8 mouse cellular contexts compared by ENCODE assay signal in the genomic region with DNA sequence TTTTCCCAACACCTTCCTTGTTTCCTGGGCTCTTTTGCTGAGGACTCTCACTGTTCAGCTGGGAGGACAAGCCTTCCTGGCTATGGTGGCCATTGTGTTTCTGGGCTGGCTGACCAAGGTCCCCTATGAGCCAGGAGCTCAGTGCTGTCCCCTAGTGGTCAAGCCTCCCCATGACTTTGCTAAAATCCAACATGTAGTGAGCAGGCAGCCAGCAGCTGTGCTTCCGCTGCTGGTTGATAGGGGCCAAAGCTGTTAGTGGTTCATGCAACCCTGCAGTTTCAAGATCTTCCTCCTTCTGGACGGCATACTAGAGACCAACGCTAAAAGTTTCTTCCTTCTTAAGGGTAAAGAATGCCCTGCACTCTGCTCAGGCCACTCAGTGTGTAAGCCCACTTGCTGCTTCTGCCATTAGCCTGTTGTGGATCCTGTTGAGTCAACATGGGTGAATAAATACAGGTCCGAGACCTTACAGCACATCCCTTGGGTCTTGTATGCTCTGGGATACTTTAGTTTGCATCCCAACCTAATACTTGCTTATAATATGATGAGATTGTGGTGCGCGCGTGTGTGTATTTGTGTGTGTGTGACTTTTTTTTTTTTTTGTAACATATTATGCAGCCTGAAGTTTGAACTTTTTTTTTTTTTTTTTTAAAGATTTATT. TPM values are rescaled to one million over a fixed set of nuclear protein-coding genes. Genes with fewer than 3 reads are reported as not detected.
DNase-seq lines count a peak whose midpoint lies in the region; ATAC-seq lines count a peak whose summit lies in the region.

No protein-coding gene starts in this region.

- H3K4me3 ChIP-seq in hindbrain, embryonic 12.5 days = no peak overlapping the region

- H3K4me2 ChIP-seq in hindbrain, embryonic 12.5 days (replicated peaks) = 0 out of 2 replicates have a peak overlapping the region, but pooled peaks have one; percentile 6

- peak; percentile 86 for DNase-seq in NIH3T3 (ENCODE audit: low read depth)
- peak; percentile 82 for DNase-seq in cerebellum, adult 11-12 months
- DNase-seq in frontal cortex, adult 2 months (ENCODE audit: extremely low spot score in 1 of 2, low spot score in 1 of 2) = peak; percentile 68 to 87
- peak; percentile 73 to 75 for DNase-seq in layer of hippocampus, postnatal 36 days
- DNase-seq in lung, postnatal 36 days = peak; percentile 96
- peak; percentile 85 for DNase-seq in retina, postnatal 7 days (ENCODE audit: low read depth, low spot score)
- DNase-seq in yolk sac, embryonic 10.5 days (ENCODE audit: low spot score) = peak; percentile 87

- no peak overlapping the region for H3K9ac ChIP-seq in hindbrain, embryonic 12.5 days

- H3K4me1 ChIP-seq in hindbrain, embryonic 12.5 days = peaks cover 10% of the 10 kb centered on the region

- WGBS in hindbrain, embryonic 12.5 days = 28% methylated on average over 7 of the region's 7 CpGs

- H3K9me3 ChIP-seq in hindbrain, embryonic 12.5 days (replicated peaks) = no peaks in the 10 kb centered on the region

- ATAC-seq in hindbrain, embryonic 12.5 days (ENCODE audit: low FRiP score) = peak; percentile 1; the same call in 1 of the 2 replicates

- no peaks in the 10 kb centered on the region for H3K36me3 ChIP-seq in hindbrain, embryonic 12.5 days

- H3K27ac ChIP-seq in hindbrain, embryonic 12.5 days = peak overlapping the region; percentile 13; the same call in 1 of the 2 replicates

- H3K27me3 ChIP-seq in hindbrain, embryonic 12.5 days = no peaks in the 10 kb centered on the region

RNA-seq across cellular contexts. Expression of gene Klrb1b, which starts 19.3 kb away (rescaled TPM):
- not detected in 2 replicates for polyA plus RNA-seq in frontal cortex, adult 2 months (2012; rRNA removed)
- 0.25 TPM in 1 of 2 replicates, not detected in the other for polyA plus RNA-seq in hindbrain, embryonic 12.5 days (2016; fragmentation: Nextera tagmentation; extraction: Ambion mirVana)
- total RNA-seq in layer of hippocampus, postnatal 36 days (2021) = not detected

RNA-seq across cellular contexts. Expression of gene Gm44511, which starts 19.3 kb away (rescaled TPM):
- not detected in 2 replicates for polyA plus RNA-seq in frontal cortex, adult 2 months (2012; rRNA removed)
- not detected in 2 replicates for polyA plus RNA-seq in hindbrain, embryonic 12.5 days (2016; fragmentation: Nextera tagmentation; extraction: Ambion mirVana)
- total RNA-seq in layer of hippocampus, postnatal 36 days (2021) = not detected

RNA-seq across cellular contexts. Expression of gene Clec2i, which starts 41.9 kb away (rescaled TPM):
- polyA plus RNA-seq in frontal cortex, adult 2 months (2012; rRNA removed) = 0.12 and 0.15 TPM in 2 replicates
- polyA plus RNA-seq in hindbrain, embryonic 12.5 days (2016; fragmentation: Nextera tagmentation; extraction: Ambion mirVana) = not detected in 2 replicates
- total RNA-seq in layer of hippocampus, postnatal 36 days (2021) = not detected

RNA-seq across cellular contexts. Expression of gene BC035044, which starts 45.5 kb away (rescaled TPM):
- polyA plus RNA-seq in frontal cortex, adult 2 months (2012; rRNA removed) = 2.0 and 2.3 TPM in 2 replicates
- 0.35 and 0.57 TPM in 2 replicates for polyA plus RNA-seq in hindbrain, embryonic 12.5 days (2016; fragmentation: Nextera tagmentation; extraction: Ambion mirVana)
- 1 to 10 TPM; 2.1 to 2.2 TPM for total RNA-seq in layer of hippocampus, postnatal 36 days (2021)

RNA-seq across cellular contexts. Expression of gene Klrb1c, which starts 56.4 kb away (rescaled TPM):
- 0.08 TPM in 1 of 2 replicates, not detected in the other for polyA plus RNA-seq in frontal cortex, adult 2 months (2012; rRNA removed)
- not detected in 2 replicates for polyA plus RNA-seq in hindbrain, embryonic 12.5 days (2016; fragmentation: Nextera tagmentation; extraction: Ambion mirVana)
- total RNA-seq in layer of hippocampus, postnatal 36 days (2021) = not detected
